ENCODE assay signal across 18 mouse cellular contexts in the genomic region with DNA sequence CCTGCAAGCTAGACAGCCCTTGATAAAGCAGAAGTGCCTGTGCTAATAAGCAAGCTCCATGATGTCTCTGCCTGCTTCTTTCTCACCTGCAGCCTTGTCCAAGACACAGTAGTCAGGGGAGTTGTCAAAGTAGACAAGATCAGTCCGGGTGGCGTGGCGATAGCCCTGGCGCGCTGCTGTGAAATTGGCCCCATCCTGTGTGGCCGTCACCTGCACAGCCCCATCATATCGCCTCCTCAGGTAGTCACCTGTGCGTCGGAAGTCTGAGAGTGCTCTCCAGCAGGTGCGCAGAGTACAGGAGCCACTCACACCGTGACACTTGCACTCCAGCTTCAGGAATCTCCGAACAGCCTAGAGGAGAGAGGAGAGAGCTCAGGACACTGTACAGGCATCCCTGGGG. TPM values are rescaled to one million over a fixed set of nuclear protein-coding genes. Genes with fewer than 3 reads are reported as not detected.
DNase-seq lines count a peak whose midpoint lies in the region.
"Had no signal": no experiment of that assay in that cellular context is flagged by ENCODE, and none has a peak within 500 bp of the region (broad histone marks: within the 10 kb centered on the region; RNA-seq: fewer than 3 reads in every experiment).

No protein-coding gene starts in this region.

- H3K9me3 ChIP-seq in heart, embryonic 10.5 days = no peaks in the 10 kb centered on the region
- H3K9me3 ChIP-seq: G1E had no signal

- H3K36me3 ChIP-seq in heart, embryonic 10.5 days = peaks cover 68% of the 10 kb centered on the region

- DNase-seq in heart, adult 11 months = peak; percentile 87
- no peak for DNase-seq in heart, postnatal 4 days
- peak; percentile 53 for DNase-seq in heart, embryonic 10.5 days (ENCODE audit: low spot score)
- DNase-seq in heart, postnatal 14 days = no peak
- DNase-seq: adrenal gland, adult 2 months; adrenal gland, adult 8-10 months; adrenal gland, postnatal 10 days; adrenal gland, postnatal 14 days; adrenal gland, postnatal 25 days; adrenal gland, postnatal 36 days; B cell, adult 2 months; cerebellum, adult 11 months; cerebellum, adult 11-12 months; cerebellum, adult 18-20 months had no signal

- peaks cover 6% of the 10 kb centered on the region; the same call in 1 of the 2 replicates for H3K4me1 ChIP-seq in heart, embryonic 10.5 days

- no peaks in the 10 kb centered on the region for H3K27me3 ChIP-seq in heart, embryonic 10.5 days (ENCODE audit: insufficient read depth, poor library complexity, severe bottlenecking)
- H3K27me3 ChIP-seq: CH12.LX, Patski had no signal

- WGBS in heart, embryonic 10.5 days = 94% methylated on average over 12 of the region's 12 CpGs

- intact Hi-C loops in heart, postnatal 14 days (cut with DNase I) = no loop called here

- no peak overlapping the region for H3K4me3 ChIP-seq in heart, embryonic 10.5 days

- no peak overlapping the region for H3K27ac ChIP-seq in heart, embryonic 10.5 days

RNA-seq across cellular contexts. Expression of a gene that starts 10.8 kb away (rescaled TPM):
- 1 to 10 TPM; 1.0 to 1.7 TPM for total RNA-seq in heart, postnatal 4 days (2021)
- polyA plus RNA-seq in heart, embryonic 10.5 days (2016; fragmentation: Nextera tagmentation; extraction: Ambion mirVana) = 1.3 and 1.6 TPM in 2 replicates
- total RNA-seq in heart, postnatal 14 days (2021) = 1 to 10 TPM; 2.4 to 2.8 TPM
- total RNA-seq: CH12.LX, MEL had no signal
- polyA plus RNA-seq: G1E had no signal

Comparison
In these comparisons a context has a peak if more than half of its experiments do, and no peak if none do; other contexts are left out.
1. DNase-seq: peak in heart, adult 11 months (single experiment) and heart, embryonic 10.5 days (single experiment); none in heart, postnatal 4 days (single experiment) and heart, postnatal 14 days (0 of 2).